Mouse (Mus musculus): Measurements from ENCODE around the gene Tbx6. TPM values are rescaled to one million over a fixed set of nuclear protein-coding genes. Genes with fewer than 3 reads are reported as not detected.

Gene Tbx6
- polyA plus RNA-seq, 1 experiment: 2.2 TPM

GRCm38 (mm10) chr7:126791851-126792720 lies 10.8 kb downstream of the Tbx6 start, which contains the start of gene Ppp4c:
Gene Ppp4c, minus strand, starts transcription at chr7:126792496.
- H3K4me1 ChIP-seq (ENCODE audit: control insufficient read depth, insufficient read depth, low read length): peaks cover 12% of the 10 kb centered on the region
- WGBS: under 1% methylated on average over 73 of the region's 83 CpGs
- H3K27ac ChIP-seq (ENCODE audit: insufficient read depth, low read length): no peak within 1 kb of the TSS; the same call in 1 of the 2 replicates
- no peaks in the 10 kb centered on the region for H3K27me3 ChIP-seq (ENCODE audit: control insufficient read depth, insufficient read depth, low read length)
- peak within 1 kb of the TSS; percentile 68 for H3K4me3 ChIP-seq (replicated peaks; ENCODE audit: insufficient read depth, low read depth, low read length)
- peak; percentile 66; the same call in 1 of the 2 replicates for TF ChIP-seq POLR2A (IDR thresholded peaks at IDR 0.05; ENCODE audit: borderline replicate concordance, insufficient read depth, low read length)
- no peak for TF ChIP-seq CTCF (IDR thresholded peaks at IDR 0.05; ENCODE audit: borderline replicate concordance, insufficient read depth, low read depth, low read length)
- peak; percentile 95 to 97 for DNase-seq

DNA sequence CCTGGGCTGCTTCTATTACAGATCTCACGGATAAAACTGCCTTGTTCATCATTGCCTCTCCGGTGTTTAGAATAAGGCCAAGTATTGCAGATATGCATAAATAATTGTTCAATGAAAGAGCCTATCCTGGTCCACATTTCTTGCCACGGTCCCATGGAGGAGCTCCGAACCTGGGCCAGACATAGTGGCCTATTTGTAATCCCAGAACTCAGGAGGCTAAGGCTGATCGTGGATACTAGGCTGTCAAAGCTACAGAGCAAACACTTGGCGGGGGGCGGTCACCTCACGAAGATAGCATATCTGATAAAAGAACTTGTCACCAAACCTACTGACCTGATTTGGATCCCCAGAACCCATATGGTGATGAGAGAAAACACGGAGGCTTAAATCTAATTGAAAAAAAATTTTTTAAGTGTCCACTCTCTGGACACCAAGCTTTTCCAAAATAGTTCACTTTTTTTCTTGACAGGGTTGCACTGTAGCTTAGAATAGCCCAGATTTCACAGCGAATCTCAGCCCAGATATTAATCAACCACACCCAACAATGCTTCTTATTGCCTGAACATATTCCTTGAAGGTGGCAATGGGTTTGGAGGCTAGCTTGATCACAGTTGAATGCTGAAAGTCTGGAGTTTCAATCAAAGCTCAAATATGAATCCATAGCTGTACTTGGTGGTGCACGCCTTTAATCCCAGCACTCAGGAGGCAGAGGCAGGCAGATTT lies 11.6 kb downstream of the Tbx6 start:
- 25% methylated on average over 11 of the region's 11 CpGs for WGBS
- no peak for DNase-seq
- H3K27me3 ChIP-seq (ENCODE audit: control insufficient read depth, insufficient read depth, low read length): no peaks in the 10 kb centered on the region
- H3K27ac ChIP-seq (ENCODE audit: insufficient read depth, low read length): no peak overlapping the region; the same call in 1 of the 2 replicates
- peak overlapping the region; percentile 68 for H3K4me3 ChIP-seq (replicated peaks; ENCODE audit: insufficient read depth, low read depth, low read length)
- peaks cover 12% of the 10 kb centered on the region for H3K4me1 ChIP-seq (ENCODE audit: control insufficient read depth, insufficient read depth, low read length)
- TF ChIP-seq CTCF (IDR thresholded peaks at IDR 0.05; ENCODE audit: borderline replicate concordance, insufficient read depth, low read depth, low read length): no peak
- TF ChIP-seq POLR2A (IDR thresholded peaks at IDR 0.05; ENCODE audit: borderline replicate concordance, insufficient read depth, low read length): no peak

DNA sequence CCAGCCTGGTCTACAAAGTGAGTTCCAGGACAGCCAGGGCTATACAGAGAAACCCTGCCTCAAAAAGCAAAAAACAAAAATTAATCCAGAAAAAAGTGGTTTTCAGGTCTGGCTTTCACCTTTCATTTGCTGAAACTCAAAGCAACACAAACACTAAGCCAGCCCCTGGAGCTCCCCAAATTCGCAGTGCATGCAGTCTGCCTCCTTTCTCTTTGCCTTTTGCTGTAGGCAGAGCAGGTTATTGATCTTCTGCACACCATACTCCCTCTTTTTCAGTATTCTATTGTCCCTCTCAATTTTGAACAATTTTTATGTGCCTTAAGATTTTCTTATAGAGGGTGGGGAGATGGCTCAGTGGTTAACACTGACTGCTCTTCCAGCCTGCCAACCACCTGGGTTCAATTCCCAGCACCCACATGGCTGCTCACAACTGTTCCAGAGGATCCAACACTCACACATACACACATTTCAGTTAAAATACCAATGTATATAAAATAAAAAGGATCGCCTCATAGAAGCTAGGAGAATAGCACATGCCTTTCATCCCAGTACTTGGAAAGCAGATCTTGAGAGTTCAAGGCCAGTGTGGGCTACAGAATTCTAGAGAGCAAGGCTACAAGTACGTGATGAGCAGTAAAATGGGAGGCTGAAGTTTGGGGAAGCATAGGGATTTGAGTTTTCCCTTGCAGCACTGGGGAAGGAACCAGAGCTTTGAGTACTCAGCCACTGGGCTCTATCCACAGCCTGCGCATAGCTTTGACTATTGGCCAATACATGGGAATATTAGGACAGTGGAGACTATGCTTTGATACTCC lies 12.4 kb downstream of the Tbx6 start:
- DNase-seq: no peak
- 70% methylated on average over 4 of the region's 4 CpGs for WGBS
- TF ChIP-seq POLR2A (IDR thresholded peaks at IDR 0.05; ENCODE audit: borderline replicate concordance, insufficient read depth, low read length) (peak; percentile 10; the same call in 1 of the 2 replicates), CTCF (IDR thresholded peaks at IDR 0.05; ENCODE audit: borderline replicate concordance, insufficient read depth, low read depth, low read length) (no peak)
- Histone ChIP-seq H3K27me3 (ENCODE audit: control insufficient read depth, insufficient read depth, low read length) (no peaks in the 10 kb centered on the region), H3K27ac (ENCODE audit: insufficient read depth, low read length) (no peak overlapping the region), H3K4me1 (ENCODE audit: control insufficient read depth, insufficient read depth, low read length) (peaks cover 12% of the 10 kb centered on the region), H3K4me3 (replicated peaks; ENCODE audit: insufficient read depth, low read depth, low read length) (no peak overlapping the region)

DNA sequence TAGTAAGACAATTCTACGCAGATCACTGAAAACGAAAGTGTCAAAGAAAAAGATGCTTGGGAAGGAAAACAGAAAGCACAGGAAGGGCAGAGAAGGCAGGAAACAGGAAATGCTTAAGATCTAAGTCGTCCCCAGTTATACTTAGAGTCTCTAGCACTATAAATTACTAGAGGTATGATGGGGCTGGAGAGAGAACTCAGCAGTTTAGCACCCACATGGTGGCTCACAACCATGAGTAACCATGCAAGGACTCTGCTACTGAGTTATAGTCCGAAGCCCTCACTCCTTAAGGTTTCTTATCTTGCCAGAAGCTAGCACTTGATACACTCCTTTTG lies 13.0 kb downstream of the Tbx6 start:
- WGBS: 78% methylated on average over 4 of the region's 4 CpGs
- DNase-seq: no peak
- no peak overlapping the region for H3K4me3 ChIP-seq (replicated peaks; ENCODE audit: insufficient read depth, low read depth, low read length)
- no peaks in the 10 kb centered on the region for H3K27me3 ChIP-seq (ENCODE audit: control insufficient read depth, insufficient read depth, low read length)
- H3K4me1 ChIP-seq (ENCODE audit: control insufficient read depth, insufficient read depth, low read length): peaks cover 12% of the 10 kb centered on the region
- no peak overlapping the region for H3K27ac ChIP-seq (ENCODE audit: insufficient read depth, low read length)
- TF ChIP-seq CTCF (IDR thresholded peaks at IDR 0.05; ENCODE audit: borderline replicate concordance, insufficient read depth, low read depth, low read length) (no peak), POLR2A (IDR thresholded peaks at IDR 0.05; ENCODE audit: borderline replicate concordance, insufficient read depth, low read length) (no peak)

GRCm38 (mm10) chr7:126795387-126796317 lies 14.4 kb downstream of the Tbx6 start:
- peaks cover 16% of the 10 kb centered on the region for H3K4me1 ChIP-seq (ENCODE audit: control insufficient read depth, insufficient read depth, low read length)
- peak in 1 of 2 experiments; percentile 29 for DNase-seq
- no peak overlapping the region for H3K4me3 ChIP-seq (replicated peaks; ENCODE audit: insufficient read depth, low read depth, low read length)
- WGBS: 48% methylated on average over 16 of the region's 16 CpGs
- TF ChIP-seq CTCF (IDR thresholded peaks at IDR 0.05; ENCODE audit: borderline replicate concordance, insufficient read depth, low read depth, low read length) (no peak), POLR2A (IDR thresholded peaks at IDR 0.05; ENCODE audit: borderline replicate concordance, insufficient read depth, low read length) (no peak)
- H3K27me3 ChIP-seq (ENCODE audit: control insufficient read depth, insufficient read depth, low read length): no peaks in the 10 kb centered on the region
- H3K27ac ChIP-seq (ENCODE audit: insufficient read depth, low read length): no peak overlapping the region

DNA sequence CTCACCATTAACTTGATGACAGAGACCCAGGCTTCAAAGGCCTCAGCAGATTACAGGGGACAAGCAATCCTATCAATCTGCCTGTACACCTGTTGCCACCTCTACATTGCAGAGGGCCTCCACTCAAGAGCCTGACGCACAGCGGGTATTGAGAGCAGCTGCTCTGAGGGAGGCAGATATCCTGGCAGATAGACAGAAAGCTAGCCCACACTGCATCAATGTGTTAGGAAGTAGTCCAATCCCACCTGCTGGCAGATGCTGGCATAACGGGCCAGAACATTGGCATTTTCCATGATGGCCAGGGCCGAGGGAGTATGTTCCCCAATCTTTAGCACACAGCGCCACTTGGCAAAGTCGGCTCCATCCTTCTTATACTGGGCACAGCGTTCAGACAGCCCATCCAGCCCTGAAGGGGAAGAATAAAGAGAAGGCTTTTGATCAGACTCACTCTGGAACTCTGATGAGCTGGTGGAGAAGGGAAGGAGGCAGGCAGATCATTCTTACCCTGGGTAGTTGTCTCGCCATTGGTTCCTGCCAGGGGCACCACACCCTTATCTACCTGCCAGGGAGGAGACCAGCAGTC lies 15.2 kb downstream of the Tbx6 start:
- DNase-seq: peak; percentile 73 to 78
- WGBS: 8% methylated on average over 8 of the region's 8 CpGs
- peak overlapping the region; percentile 100 for H3K4me3 ChIP-seq (replicated peaks; ENCODE audit: insufficient read depth, low read depth, low read length)
- no peak for TF ChIP-seq POLR2A (IDR thresholded peaks at IDR 0.05; ENCODE audit: borderline replicate concordance, insufficient read depth, low read length)
- TF ChIP-seq CTCF (IDR thresholded peaks at IDR 0.05; ENCODE audit: borderline replicate concordance, insufficient read depth, low read depth, low read length): peak; percentile 19; the same call in 1 of the 2 replicates
- peaks cover 19% of the 10 kb centered on the region for H3K4me1 ChIP-seq (ENCODE audit: control insufficient read depth, insufficient read depth, low read length)
- peak overlapping the region; percentile 10; the same call in 1 of the 2 replicates for H3K27ac ChIP-seq (ENCODE audit: insufficient read depth, low read length)
- no peaks in the 10 kb centered on the region for H3K27me3 ChIP-seq (ENCODE audit: control insufficient read depth, insufficient read depth, low read length)
